Mouse (Mus musculus): ENCODE data around the gene Eps15.

DNA sequence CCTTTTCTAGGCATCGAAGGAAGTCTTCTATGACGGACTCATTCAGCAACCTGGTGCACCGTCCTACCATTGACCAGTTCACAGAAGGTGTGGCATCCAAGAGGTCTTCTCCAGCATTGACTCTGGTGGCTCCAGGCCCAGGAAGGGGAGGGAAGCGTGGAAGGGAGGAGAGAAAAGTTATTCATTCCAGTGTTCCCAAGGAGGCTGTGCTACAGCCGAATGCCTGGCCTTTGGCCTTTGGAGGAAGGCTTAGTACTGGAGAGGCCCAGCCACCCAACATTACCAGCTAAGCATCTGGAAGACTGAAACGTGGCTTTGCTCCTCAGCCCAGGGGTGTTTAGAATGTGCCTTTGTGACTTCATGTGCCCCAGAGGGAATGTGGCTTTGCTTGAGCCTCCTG is 142.4 kb downstream of the Eps15 start:
- TF ChIP-seq CTCF (IDR thresholded peaks at IDR 0.05; ENCODE audit: extremely low read depth, insufficient read depth, low read length) = no peak
- TF ChIP-seq POLR2A (IDR thresholded peaks at IDR 0.05; ENCODE audit: extremely low read depth, insufficient read depth, low read length) = no peak
